Mouse (Mus musculus) spleen, adult 2 months (tissue): ENCODE results near the gene Glis2.

Experiments
- CTCF ChIP-seq: fragments of 200-500 bp; IDR thresholded peaks from 2 replicates; pipeline ENCODE4 v1.5.1; 2011; ENCODE audit warnings: mild to moderate bottlenecking, inconsistent platforms; ENCODE audit not compliant: insufficient read depth, insufficient read length, insufficient replicate concordance; ENCODE audit errors: extremely low read depth
- POLR2A ChIP-seq: fragments of 200-500 bp; IDR thresholded peaks from 2 replicates; pipeline ENCODE4 v1.6.1; 2011; ENCODE audit warnings: low read depth, low read length, inconsistent platforms

DNA sequence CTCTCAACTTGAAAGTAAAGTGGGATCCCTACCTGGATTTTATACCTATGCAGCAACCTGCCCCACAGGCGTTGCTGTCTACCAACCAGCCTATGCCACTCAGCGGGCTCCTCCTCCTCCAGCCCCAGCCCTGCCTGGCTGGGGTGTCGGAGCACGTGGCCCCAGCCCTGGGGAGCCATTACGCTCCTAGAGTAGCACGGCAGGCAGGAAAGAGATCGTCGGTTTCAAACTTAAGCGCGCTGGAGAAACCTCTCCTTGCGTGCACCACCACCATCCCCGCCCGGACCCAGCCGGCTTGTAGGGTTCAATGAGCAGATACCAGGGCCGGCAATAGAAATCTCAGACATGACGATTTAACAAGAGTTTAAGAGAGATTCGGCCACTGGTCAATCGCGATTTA lies 36.6 kb upstream of the Glis2 start:
- TF ChIP-seq CTCF (no peak), POLR2A (no peak)
